Mouse (Mus musculus) liver, postnatal 0 days (tissue): ENCODE measurements around the gene Tfrc. TPM values are rescaled to one million over a fixed set of nuclear protein-coding genes. Genes with fewer than 3 reads are reported as not detected.
"Not testable (repeated sequence)": the region's sequence is repeated elsewhere in the genome, so short reads cannot be mapped to it uniquely, and the experiment has no call there.

Source experiments
- ATAC-seq: fragments of 200-750 bp; cut with Nextera tagmentation; 2 replicates; pipeline ENCODE4 v1.8.0; 2017; ENCODE audit warnings: mild to moderate bottlenecking, moderate library complexity
- DNase-seq: peaks from one replicate; pipeline ENCODE4 v3.0.0-alpha.2; 2016
- H3K27ac ChIP-seq: fragments of 300-500 bp; sonication (generic); 2 replicates; pipeline ENCODE4 v1.5.1; 2014; ENCODE audit warnings: antibody characterized with exemption, moderate library complexity, mild to moderate bottlenecking, low read depth
- H3K27me3 ChIP-seq: fragments of 300-500 bp; sonication (generic); 2 replicates; pipeline ENCODE4 v1.6.1; 2014; ENCODE audit warnings: low read length, control low read depth, mixed read lengths; ENCODE audit not compliant: insufficient read depth
- H3K36me3 ChIP-seq: fragments of 300-500 bp; sonication (generic); replicated peaks from 2 replicates; pipeline ENCODE4 v1.6.1; 2014; ENCODE audit warnings: mild to moderate bottlenecking, control low read depth, low read length, moderate library complexity, mixed read lengths; ENCODE audit not compliant: insufficient read depth
- H3K4me1 ChIP-seq: fragments of 300-500 bp; sonication (generic); 2 replicates; pipeline ENCODE4 v1.6.1; 2014; ENCODE audit warnings: antibody characterized with exemption, mild to moderate bottlenecking, control low read depth; ENCODE audit not compliant: insufficient read depth
- H3K4me2 ChIP-seq: fragments of 300-500 bp; sonication (generic); 2 replicates; pipeline ENCODE4 v1.6.1; 2014; ENCODE audit warnings: low read depth, mild to moderate bottlenecking, low read length, moderate library complexity, mixed read lengths
- H3K4me3 ChIP-seq: fragments of 300-500 bp; sonication (generic); 2 replicates; pipeline ENCODE4 v1.5.1; 2014; ENCODE audit warnings: low read depth, low read length
- H3K9ac ChIP-seq: fragments of 300-500 bp; sonication (generic); replicated peaks from 2 replicates; pipeline ENCODE4 v1.6.1; 2014; ENCODE audit warnings: mild to moderate bottlenecking, moderate library complexity
- H3K9me3 ChIP-seq: fragments of 300-500 bp; sonication (generic); 2 replicates; pipeline ENCODE4 v1.6.1; 2016; ENCODE audit warnings: mild to moderate bottlenecking, control low read depth, low read length, mixed read lengths
- CTCF ChIP-seq: sonication (generic); IDR thresholded peaks from 2 replicates; pipeline ENCODE4 v1.5.1; 2016; ENCODE audit warnings: antibody characterized with exemption, low read depth
- EP300 ChIP-seq: IDR thresholded peaks from 2 replicates; pipeline ENCODE4 v1.6.1; 2016; ENCODE audit warnings: antibody characterized with exemption, low read depth, mild to moderate bottlenecking
- WGBS: fragments of 180-500 bp; shearing (Covaris S2); extraction: QIAGEN DNeasy Blood & Tissue Kit; methylation state at CpG from one replicate; pipeline ENCODE4 v1.1.7; 2014; ENCODE audit not compliant: insufficient replicate concordance; 5-methylcytosine and 5-hydroxymethylcytosine counted together
- polyA plus RNA-seq: library from polyadenylated mRNA; unstranded; fragments of >200 nt; fragmentation: Nextera tagmentation; extraction: Ambion mirVana; gene quantifications from 2 replicates; pipeline ENCODE4 v1.2.1, GENCODE M21; 2015

Tfrc gene
- polyA plus RNA-seq, 1 experiment from 2014 or later, result 103 TPM

DNA sequence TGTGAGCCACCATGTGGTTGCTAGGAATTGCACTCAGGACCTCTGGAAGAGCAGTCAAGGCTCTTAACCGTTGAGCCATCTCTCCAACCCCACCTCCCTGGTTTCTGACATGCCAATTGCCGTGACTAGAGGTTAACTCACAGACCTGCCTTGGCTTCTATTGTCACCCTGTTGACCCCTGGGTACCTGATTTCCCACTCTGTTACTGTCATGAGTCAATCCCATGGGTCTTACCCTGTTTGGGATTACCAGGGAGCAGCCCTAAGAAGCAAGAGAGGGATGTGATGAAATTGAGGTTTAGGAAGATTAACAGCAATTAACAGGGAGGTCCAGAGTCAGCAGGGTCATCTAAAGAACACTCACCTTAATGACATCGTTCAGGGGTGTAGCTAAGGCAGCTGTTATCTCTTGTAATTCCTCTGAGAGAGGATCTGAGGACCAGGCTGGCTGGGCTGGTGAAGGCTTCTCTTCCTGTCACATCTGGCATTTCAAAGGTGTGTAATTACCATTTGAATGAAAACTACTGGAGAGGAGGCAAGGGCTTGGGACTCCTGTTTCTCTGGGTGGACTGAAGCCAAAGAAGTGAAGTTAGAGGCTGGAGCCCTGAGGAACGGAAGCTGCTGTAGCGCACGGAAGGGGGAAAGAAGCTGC is 28.3 kb downstream of the Tfrc start:
- Histone ChIP-seq H3K27me3 (peaks cover 4% of the 10 kb centered on the region; the same call in 1 of the 2 replicates), H3K27ac (no peak overlapping the region), H3K4me2 (no peak overlapping the region), H3K9me3 (no peaks in the 10 kb centered on the region), H3K4me1 (no peaks in the 10 kb centered on the region), H3K9ac (no peak overlapping the region), H3K36me3 (peaks cover 14% of the 10 kb centered on the region), H3K4me3 (no peak overlapping the region)
- WGBS, result 38% methylated on average over 6 of the region's 6 CpGs
- TF ChIP-seq EP300 (no peak), CTCF (no peak)
- ATAC-seq (no peak), DNase-seq (no peak)

- H3K36me3 ChIP-seq, result peaks cover under 1% of the 10 kb centered on the region; the same call in 1 of the 2 replicates
- no peak overlapping the region for H3K9ac ChIP-seq
- H3K27ac ChIP-seq, result no peak overlapping the region
- no peaks in the 10 kb centered on the region for H3K9me3 ChIP-seq
- DNase-seq, result peak; percentile 92
- no peaks in the 10 kb centered on the region for H3K4me1 ChIP-seq
- no peak overlapping the region for H3K4me3 ChIP-seq
- peaks cover 4% of the 10 kb centered on the region; the same call in 1 of the 2 replicates for H3K27me3 ChIP-seq
- ATAC-seq, result peak; percentile 79
- no peak overlapping the region for H3K4me2 ChIP-seq
- WGBS, result 12% methylated on average over 8 of the region's 8 CpGs
- no peak for TF ChIP-seq EP300
- peak; percentile 97 for TF ChIP-seq CTCF
Measured at GRCm38 (mm10) chr16:32638476-32638875, 29.8 kb downstream of the Tfrc start.

DNA sequence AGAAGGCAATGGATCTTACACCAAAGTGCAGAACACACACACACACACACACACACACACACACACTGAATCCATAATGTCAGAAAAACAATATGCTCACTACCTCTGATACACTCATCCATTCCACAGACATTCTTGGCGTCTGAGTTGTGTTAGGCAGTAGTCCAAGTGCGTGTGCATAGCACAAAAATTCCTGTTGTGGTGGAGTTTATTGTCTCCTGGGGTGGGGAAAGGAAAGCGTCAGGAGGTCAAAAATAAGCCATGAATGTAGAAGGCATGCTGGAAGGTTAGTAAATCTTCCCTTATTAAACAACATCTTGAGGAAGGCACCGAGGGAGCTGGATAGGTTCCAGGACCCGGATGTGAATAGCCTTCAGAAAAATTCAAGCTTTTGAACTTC is 31.4 kb downstream of the Tfrc start:
- ATAC-seq (no peak), DNase-seq (no peak)
- no peak for TF ChIP-seq EP300
- TF ChIP-seq CTCF, result no peak
- Histone ChIP-seq H3K36me3 (no peaks in the 10 kb centered on the region), H3K4me3 (no peak overlapping the region), H3K4me1 (peaks cover 9% of the 10 kb centered on the region), H3K27me3 (peaks cover 4% of the 10 kb centered on the region; the same call in 1 of the 2 replicates), H3K9ac (no peak overlapping the region), H3K27ac (no peak overlapping the region), H3K4me2 (no peak overlapping the region), H3K9me3 (no peaks in the 10 kb centered on the region)
- WGBS, result 80% methylated on average over 5 of the region's 5 CpGs

- H3K4me3 ChIP-seq, DNase-seq, H3K9me3 ChIP-seq, H3K27me3 ChIP-seq, H3K9ac ChIP-seq, ATAC-seq, H3K27ac ChIP-seq, H3K4me2 ChIP-seq, H3K36me3 ChIP-seq: not testable (repeated sequence)
- peaks cover 15% of the 10 kb centered on the region for H3K4me1 ChIP-seq
- 67% methylated on average over 2 of the region's 2 CpGs for WGBS
Measured at GRCm38 (mm10) chr16:32640683-32641082, 32.0 kb downstream of the Tfrc start.

GRCm38 (mm10) chr16:32641440-32642219 is 32.9 kb downstream of the Tfrc start:
- Histone ChIP-seq H3K27ac (no peak overlapping the region), H3K4me3 (no peak overlapping the region), H3K9ac (no peak overlapping the region), H3K4me1 (peaks cover 20% of the 10 kb centered on the region), H3K36me3 (no peaks in the 10 kb centered on the region), H3K4me2 (no peak overlapping the region), H3K27me3 (peaks cover 4% of the 10 kb centered on the region; the same call in 1 of the 2 replicates), H3K9me3 (no peaks in the 10 kb centered on the region)
- no peak for DNase-seq
- TF ChIP-seq CTCF (no peak), EP300 (no peak)
- no peak for ATAC-seq
- 70% methylated on average over 18 of the region's 20 CpGs for WGBS

- Histone ChIP-seq H3K36me3 (no peaks in the 10 kb centered on the region), H3K4me1 (peaks cover 20% of the 10 kb centered on the region), H3K27me3 (peaks cover 4% of the 10 kb centered on the region; the same call in 1 of the 2 replicates), H3K4me3 (no peak overlapping the region), H3K27ac (no peak overlapping the region), H3K9me3 (no peaks in the 10 kb centered on the region), H3K4me2 (no peak overlapping the region), H3K9ac (no peak overlapping the region)
- ATAC-seq (no peak), DNase-seq (no peak)
- TF ChIP-seq CTCF (no peak), EP300 (no peak)
- 70% methylated on average over 13 of the region's 13 CpGs for WGBS
Measured at GRCm38 (mm10) chr16:32642280-32642679, 33.6 kb downstream of the Tfrc start.
